Mouse (Mus musculus) embryonic facial prominence, embryonic 14.5 days (tissue): ENCODE results near the gene Tdp2. TPM values are rescaled to one million over a fixed set of nuclear protein-coding genes. Genes with fewer than 3 reads are reported as not detected.
A peak's percentile ranks its signal among the peaks of the same experiment; 100 is the strongest.

ENCODE experiments used
- ATAC-seq: fragments of 200-750 bp; cut with Nextera tagmentation; 2 replicates; pipeline ENCODE4 v1.8.0; 2017; ENCODE audit warnings: low read depth, moderate number of reproducible peaks, moderate TSS enrichment
- DNase-seq: peaks from one replicate; pipeline ENCODE4 v3.0.0-alpha.2; 2015; ENCODE audit warnings: low spot score
- H3K27ac ChIP-seq: fragments of 300-500 bp; sonication (generic); replicated peaks from 2 replicates; pipeline ENCODE4 v1.5.1; 2014; ENCODE audit warnings: low read depth, mild to moderate bottlenecking, low read length, moderate library complexity
- H3K27me3 ChIP-seq: fragments of 300-500 bp; sonication (generic); replicated peaks from 2 replicates; pipeline ENCODE4 v1.6.1; 2014; ENCODE audit warnings: low read length; ENCODE audit not compliant: control insufficient read depth, insufficient read depth
- H3K36me3 ChIP-seq: fragments of 300-500 bp; sonication (generic); 2 replicates; pipeline ENCODE4 v1.6.1; 2014; ENCODE audit warnings: low read length, mixed read lengths; ENCODE audit not compliant: control insufficient read depth, insufficient read depth
- H3K4me1 ChIP-seq: fragments of 300-500 bp; sonication (generic); 2 replicates; pipeline ENCODE4 v1.6.1; 2014; ENCODE audit warnings: antibody characterized with exemption, low read length; ENCODE audit not compliant: control insufficient read depth, insufficient read depth
- H3K4me2 ChIP-seq: fragments of 300-500 bp; sonication (generic); 2 replicates; pipeline ENCODE4 v1.6.1; 2014; ENCODE audit warnings: low read depth, mild to moderate bottlenecking, low read length, moderate library complexity, mixed read lengths
- H3K4me3 ChIP-seq: fragments of 300-500 bp; sonication (generic); 2 replicates; pipeline ENCODE4 v1.5.1; 2014; ENCODE audit warnings: low read depth, mild to moderate bottlenecking, low read length
- H3K9ac ChIP-seq: fragments of 300-500 bp; sonication (generic); 2 replicates; pipeline ENCODE4 v1.6.1; 2014; ENCODE audit warnings: low read depth, mild to moderate bottlenecking, low read length, moderate library complexity, mixed read lengths
- H3K9me3 ChIP-seq: fragments of 300-500 bp; sonication (generic); 2 replicates; pipeline ENCODE4 v1.6.1; 2016; ENCODE audit warnings: low read length; ENCODE audit not compliant: control insufficient read depth
- WGBS: fragments of 180-500 bp; shearing (Covaris S2); extraction: QIAGEN DNeasy Blood & Tissue Kit; methylation state at CpG from one replicate; pipeline ENCODE4 v1.1.7; 2014; 5-methylcytosine and 5-hydroxymethylcytosine counted together
- polyA plus RNA-seq: library from polyadenylated mRNA; unstranded; fragments of >200 nt; fragmentation: Nextera tagmentation; extraction: Ambion mirVana; gene quantifications from 2 replicates; pipeline ENCODE4 v1.2.1, GENCODE M21; 2014

Tdp2 gene
- polyA plus RNA-seq, 1 experiment from 2014 or later: 44.4 TPM

GRCm38 (mm10) chr13:24799925-24800673, 31.4 kb upstream of the Tdp2 start:
- Histone ChIP-seq H3K4me2 (peak overlapping the region; percentile 86), H3K9me3 (no peaks in the 10 kb centered on the region), H3K4me3 (peak overlapping the region; percentile 87), H3K27me3 (no peaks in the 10 kb centered on the region), H3K36me3 (peaks cover 5% of the 10 kb centered on the region; the same call in 1 of the 2 replicates), H3K27ac (peak overlapping the region; percentile 90), H3K9ac (peak overlapping the region; percentile 97), H3K4me1 (peaks cover 18% of the 10 kb centered on the region)
- DNase-seq (peak; percentile 42), ATAC-seq (peak; percentile 39)
- WGBS: under 1% methylated on average over 31 of the region's 31 CpGs

- WGBS: under 1% methylated on average over 42 of the region's 42 CpGs
- H3K9me3 ChIP-seq: no peaks in the 10 kb centered on the region
- H3K4me2 ChIP-seq: peak overlapping the region; percentile 86
- peak; percentile 97 for ATAC-seq
- peak overlapping the region; percentile 97 for H3K9ac ChIP-seq
- H3K36me3 ChIP-seq: peaks cover 12% of the 10 kb centered on the region
- no peaks in the 10 kb centered on the region for H3K27me3 ChIP-seq
- peak; percentile 99 for DNase-seq
- peak overlapping the region; percentile 87 for H3K4me3 ChIP-seq
- H3K27ac ChIP-seq: peak overlapping the region; percentile 99
- peaks cover 18% of the 10 kb centered on the region for H3K4me1 ChIP-seq
These were observed 30.7 kb upstream of the Tdp2 start for GRCm38 (mm10) chr13:24800674-24801307.

- WGBS: 0% methylated on average over 43 of the region's 74 CpGs
- DNase-seq: peak; percentile 61
These were observed 30.1 kb upstream of the Tdp2 start, which contains the start of gene BC005537 for GRCm38 (mm10) chr13:24801308-24801921. TSS of gene BC005537 (plus strand) at chr13:24801657.

GRCm38 (mm10) chr13:24802131-24802691, 29.3 kb upstream of the Tdp2 start:
- peak overlapping the region; percentile 99; the same call in 1 of the 2 replicates for H3K27ac ChIP-seq
- under 1% methylated on average over 26 of the region's 26 CpGs for WGBS
- no peak for ATAC-seq

More at GRCm38 (mm10) chr13:24801308-24801921, 30.1 kb upstream of the Tdp2 start, which contains the start of gene BC005537:
- H3K9me3 ChIP-seq: no peaks in the 10 kb centered on the region
- peaks cover 18% of the 10 kb centered on the region for H3K36me3 ChIP-seq
- peak within 1 kb of the TSS; percentile 87 for H3K4me3 ChIP-seq
- H3K4me2 ChIP-seq: peak within 1 kb of the TSS; percentile 86
- peak within 1 kb of the TSS; percentile 99 for H3K27ac ChIP-seq
- peak within 1 kb of the TSS; percentile 97 for H3K9ac ChIP-seq
- peaks cover 18% of the 10 kb centered on the region for H3K4me1 ChIP-seq
- ATAC-seq: peak; percentile 44
- H3K27me3 ChIP-seq: no peaks in the 10 kb centered on the region

GRCm38 (mm10) chr13:24803196-24803595, 28.3 kb upstream of the Tdp2 start:
- DNase-seq: no peak
- H3K9ac ChIP-seq: peak overlapping the region; percentile 97
- no peaks in the 10 kb centered on the region for H3K27me3 ChIP-seq
- peaks cover 18% of the 10 kb centered on the region for H3K4me1 ChIP-seq
- H3K27ac ChIP-seq: no peak overlapping the region
- no peak for ATAC-seq
- no peaks in the 10 kb centered on the region for H3K9me3 ChIP-seq
- peak overlapping the region; percentile 87 for H3K4me3 ChIP-seq
- 19% methylated on average over 2 of the region's 2 CpGs for WGBS
- peaks cover 34% of the 10 kb centered on the region for H3K36me3 ChIP-seq
- H3K4me2 ChIP-seq: peak overlapping the region; percentile 82

More at GRCm38 (mm10) chr13:24802131-24802691, 29.3 kb upstream of the Tdp2 start:
- H3K36me3 ChIP-seq: peaks cover 24% of the 10 kb centered on the region
- peaks cover 18% of the 10 kb centered on the region for H3K4me1 ChIP-seq
- H3K4me3 ChIP-seq: peak overlapping the region; percentile 87
- DNase-seq: peak; percentile 54
- peak overlapping the region; percentile 82 for H3K4me2 ChIP-seq
- no peaks in the 10 kb centered on the region for H3K9me3 ChIP-seq
- no peaks in the 10 kb centered on the region for H3K27me3 ChIP-seq
- peak overlapping the region; percentile 97 for H3K9ac ChIP-seq

- peaks cover 63% of the 10 kb centered on the region for H3K36me3 ChIP-seq
- H3K9me3 ChIP-seq: no peaks in the 10 kb centered on the region
- H3K4me1 ChIP-seq: peaks cover 15% of the 10 kb centered on the region
- DNase-seq (no peak), ATAC-seq (no peak)
- H3K9ac ChIP-seq: no peak overlapping the region
- no peak overlapping the region for H3K4me2 ChIP-seq
- no peak overlapping the region for H3K4me3 ChIP-seq
- no peak overlapping the region for H3K27ac ChIP-seq
- H3K27me3 ChIP-seq: no peaks in the 10 kb centered on the region
These were observed 25.4 kb upstream of the Tdp2 start for GRCm38 (mm10) chr13:24806079-24806478.

- DNase-seq: no peak
- Histone ChIP-seq H3K36me3 (peaks cover 76% of the 10 kb centered on the region), H3K4me3 (no peak overlapping the region), H3K4me2 (no peak overlapping the region), H3K27me3 (no peaks in the 10 kb centered on the region), H3K9ac (no peak overlapping the region), H3K9me3 (no peaks in the 10 kb centered on the region), H3K4me1 (no peaks in the 10 kb centered on the region), H3K27ac (no peak overlapping the region)
- no peak for ATAC-seq
- WGBS: 86% methylated on average over 2 of the region's 2 CpGs
These were observed 19.0 kb upstream of the Tdp2 start for GRCm38 (mm10) chr13:24812521-24812920.

GRCm38 (mm10) chr13:24814616-24815015, 16.9 kb upstream of the Tdp2 start:
- Histone ChIP-seq H3K9ac (no peak overlapping the region), H3K36me3 (peaks cover 67% of the 10 kb centered on the region), H3K9me3 (no peaks in the 10 kb centered on the region), H3K4me1 (no peaks in the 10 kb centered on the region), H3K27me3 (no peaks in the 10 kb centered on the region), H3K4me3 (no peak overlapping the region), H3K4me2 (no peak overlapping the region), H3K27ac (no peak overlapping the region)
- 87% methylated on average over 1 of the region's 1 CpGs for WGBS
- no peak for DNase-seq
- no peak for ATAC-seq
